Mouse (Mus musculus) frontal cortex, postnatal 36 days (tissue): ENCODE results near the gene Adamtsl1.

Experiments used
- DNase-seq, 2 experiments: peaks; one replicate each; pipeline ENCODE4 v3.0.0; 2022; ENCODE audit warnings: low spot score in 2 of 2

The Adamtsl1 gene

DNA sequence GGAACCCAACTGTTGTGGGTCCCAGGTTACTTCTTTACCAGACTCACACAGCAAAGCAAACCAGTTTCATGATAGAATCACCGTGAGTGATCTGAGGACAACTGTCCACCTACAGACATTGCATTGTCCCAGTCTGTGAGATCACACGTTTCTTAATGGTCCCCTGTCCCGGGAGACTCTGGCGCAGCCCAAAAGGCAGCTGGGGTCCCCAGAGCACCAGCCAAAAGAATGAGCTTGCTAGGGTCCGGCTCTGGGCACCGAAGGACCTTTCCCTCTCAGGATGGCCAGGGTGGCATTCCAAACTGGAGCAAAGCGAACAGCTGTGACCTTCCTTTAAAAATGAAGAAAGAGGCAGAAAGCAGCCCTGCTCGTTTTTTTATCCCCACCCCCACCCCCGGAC is at the start of gene Adamtsl1:
Gene Adamtsl1 (plus strand): TSS at position 381 of the 400 bp plus-strand sequence.
- peak in 1 of 2 experiments; percentile 1 for DNase-seq

DNA sequence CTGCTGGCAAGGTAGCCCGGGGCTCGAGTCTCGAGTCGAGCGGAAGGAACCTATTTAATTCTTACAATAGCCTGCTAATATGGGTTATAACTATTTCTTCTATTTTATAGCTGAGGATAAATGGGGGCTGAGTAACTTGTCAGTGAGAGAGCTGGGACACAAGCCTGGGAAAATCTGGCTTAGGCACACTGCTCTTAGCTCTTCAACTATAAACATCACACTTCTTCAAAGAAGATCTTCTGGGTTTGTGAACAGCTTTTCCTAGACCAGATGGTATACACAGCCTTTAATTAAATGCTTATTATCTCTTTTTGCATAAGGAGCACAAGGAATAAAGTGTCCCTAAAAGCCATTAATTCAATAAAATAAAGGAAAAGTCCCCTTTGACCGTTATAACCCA is 30.4 kb upstream of the Adamtsl1 start:
- DNase-seq: no peak

DNA sequence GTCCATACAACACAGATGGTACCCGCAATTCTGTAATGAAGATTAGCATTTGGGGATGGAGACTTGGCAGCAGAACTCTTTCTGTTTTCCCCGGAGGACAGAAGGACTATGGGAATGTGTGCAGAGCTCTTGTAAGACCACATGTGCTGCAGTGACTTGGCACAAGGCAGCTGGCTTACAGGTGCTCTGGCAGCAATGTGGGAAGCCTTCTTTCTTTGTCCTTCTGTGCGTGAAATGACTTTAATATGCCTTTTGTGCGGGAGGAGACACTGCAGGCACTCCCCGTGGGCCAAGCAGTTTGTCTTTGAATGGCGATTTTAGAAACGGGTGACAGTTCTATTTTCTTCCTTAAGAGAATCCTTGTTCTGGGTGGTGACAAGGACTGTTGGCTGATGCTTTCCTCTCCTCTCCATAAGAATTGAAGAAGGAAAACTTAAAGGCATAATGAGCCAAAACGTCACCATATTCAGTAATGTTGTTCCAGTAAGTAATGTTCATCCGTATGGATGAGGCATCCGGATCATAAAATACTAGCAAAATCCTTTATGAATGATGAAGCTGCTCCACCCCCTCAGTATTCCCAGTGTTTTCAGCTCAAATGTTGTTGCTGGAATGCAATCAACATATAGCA is 27.5 kb upstream of the Adamtsl1 start:
- DNase-seq: peak; percentile 19 to 34

DNA sequence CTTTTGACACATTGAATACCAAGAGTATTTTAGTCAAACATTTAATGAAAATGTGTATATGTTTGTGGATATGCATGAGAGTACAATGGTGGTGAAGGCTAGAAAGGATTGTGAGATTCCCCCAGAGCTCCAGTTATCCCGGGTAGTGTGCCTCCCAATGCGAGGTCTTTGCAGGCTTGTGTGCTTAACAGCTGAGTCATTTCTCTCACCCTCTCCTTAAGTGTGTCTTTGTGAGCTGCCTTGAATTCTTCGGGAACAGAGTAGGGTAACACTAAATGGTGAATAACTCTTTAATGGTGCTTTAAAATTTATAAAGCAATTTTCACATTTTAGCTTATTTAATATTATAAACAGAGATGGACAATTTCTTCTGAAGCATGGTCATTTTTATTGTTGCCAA is 8.3 kb upstream of the Adamtsl1 start:
- no peak for DNase-seq

DNA sequence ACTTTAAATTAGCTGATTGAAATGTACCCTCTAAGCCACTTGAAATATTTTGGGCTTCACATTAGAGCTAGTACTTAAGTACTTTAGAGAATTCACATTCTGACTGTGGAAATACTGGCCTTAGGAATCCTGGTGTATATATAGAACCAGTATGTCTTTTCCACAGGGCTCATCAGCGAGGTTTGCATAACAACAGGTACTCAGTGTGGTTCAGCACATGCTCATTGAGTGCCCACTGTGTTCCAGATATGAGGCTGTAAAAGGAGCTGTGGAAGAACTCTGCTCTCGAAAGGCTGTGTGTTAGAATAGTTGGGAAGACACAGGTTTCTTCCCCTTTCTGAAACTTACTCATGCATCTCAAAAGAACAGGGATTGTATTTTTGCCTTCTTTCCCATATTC is 7.0 kb upstream of the Adamtsl1 start:
- no peak for DNase-seq

DNA sequence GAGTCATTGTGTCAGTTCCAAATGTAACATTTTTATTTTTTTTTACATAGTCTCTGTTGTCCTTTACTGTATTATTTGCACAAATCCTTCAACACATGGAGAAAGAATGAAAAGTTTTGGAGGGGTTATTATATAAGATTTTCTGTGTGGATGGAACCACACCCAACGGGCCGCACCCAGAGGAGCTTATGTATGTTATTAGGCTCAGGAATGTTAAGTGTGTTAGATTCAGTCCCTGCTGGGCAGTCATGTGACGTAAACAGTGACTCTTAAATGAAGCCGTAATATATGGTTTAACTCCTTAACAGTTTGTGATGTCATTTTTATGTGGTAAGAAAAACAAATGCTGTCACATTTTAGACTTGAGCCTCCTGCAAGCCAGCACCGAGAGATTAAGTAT is 6.5 kb upstream of the Adamtsl1 start:
- no peak for DNase-seq

DNA sequence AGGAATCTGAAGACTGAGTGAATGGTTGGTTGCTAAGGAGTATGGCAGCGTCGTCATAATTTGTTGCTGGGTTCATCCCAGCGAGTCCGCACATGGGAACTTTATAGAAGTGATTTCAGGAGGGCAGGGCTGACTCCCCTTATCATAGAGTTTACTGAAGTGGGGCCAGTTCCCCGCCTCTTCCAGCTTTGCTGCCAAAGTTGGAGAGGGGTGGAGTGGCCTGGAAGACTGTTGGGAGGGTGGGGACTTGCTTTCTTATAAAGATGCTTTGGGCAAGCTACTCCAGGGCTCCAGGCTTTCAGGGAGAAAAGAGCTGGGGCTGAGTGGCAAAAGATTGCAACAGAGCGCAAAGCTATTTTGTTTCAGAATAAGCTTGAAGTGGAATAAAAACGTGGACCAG is 684 bp upstream of the Adamtsl1 start:
- no peak for DNase-seq

DNA sequence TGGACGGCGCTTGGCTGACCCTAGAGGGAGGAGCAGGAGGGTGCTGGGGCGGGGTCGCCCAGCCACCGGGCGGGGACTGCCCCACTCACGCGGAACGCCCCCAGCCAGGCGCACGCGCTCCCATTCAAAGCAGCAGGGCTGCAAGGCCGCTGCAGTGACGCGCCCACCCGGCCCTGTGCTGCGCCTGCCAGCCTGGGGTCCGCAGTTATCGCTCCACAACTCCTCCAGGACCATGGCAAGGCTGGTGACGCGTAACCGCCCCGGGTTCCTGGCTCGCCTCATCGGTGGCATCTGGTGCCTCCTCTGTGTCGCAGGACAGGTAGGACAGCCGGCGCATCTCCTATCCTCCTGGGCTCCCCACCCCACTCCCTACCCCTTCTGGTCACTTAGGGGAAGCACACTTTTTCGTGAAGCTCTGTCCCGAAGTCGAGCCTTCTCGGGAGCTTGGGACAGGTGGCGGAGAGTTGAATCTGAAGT is 271 bp downstream of the Adamtsl1 start:
- peak; percentile 5 to 8 for DNase-seq

DNA sequence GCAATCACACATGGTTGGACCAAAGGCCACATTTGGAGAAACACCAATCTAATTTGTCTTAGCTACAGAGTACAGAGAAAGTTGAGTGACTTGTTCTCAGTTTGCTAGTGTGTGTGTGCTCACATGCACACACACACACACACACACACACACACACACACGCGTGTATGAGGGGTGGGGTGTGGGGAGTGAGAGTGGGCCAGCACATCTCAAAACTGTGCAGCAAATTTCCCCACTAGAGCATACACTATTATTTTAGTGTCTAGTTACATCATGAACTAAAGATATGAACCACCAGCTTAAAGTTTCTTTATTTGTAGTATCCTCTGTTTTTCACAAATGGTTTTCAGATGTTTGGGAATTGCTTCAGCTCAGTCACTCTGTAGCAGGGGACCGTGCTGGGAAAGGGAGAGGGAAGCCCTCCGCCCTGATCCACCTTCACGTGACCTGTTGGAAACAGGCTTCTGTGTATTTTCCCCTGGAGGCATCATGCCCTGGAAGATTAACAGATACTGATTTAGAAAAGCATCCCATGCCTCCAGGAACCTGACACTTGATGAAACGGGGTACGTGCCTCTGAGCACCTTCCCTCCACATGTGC is 13.1 kb downstream of the Adamtsl1 start:
- no peak for DNase-seq

DNA sequence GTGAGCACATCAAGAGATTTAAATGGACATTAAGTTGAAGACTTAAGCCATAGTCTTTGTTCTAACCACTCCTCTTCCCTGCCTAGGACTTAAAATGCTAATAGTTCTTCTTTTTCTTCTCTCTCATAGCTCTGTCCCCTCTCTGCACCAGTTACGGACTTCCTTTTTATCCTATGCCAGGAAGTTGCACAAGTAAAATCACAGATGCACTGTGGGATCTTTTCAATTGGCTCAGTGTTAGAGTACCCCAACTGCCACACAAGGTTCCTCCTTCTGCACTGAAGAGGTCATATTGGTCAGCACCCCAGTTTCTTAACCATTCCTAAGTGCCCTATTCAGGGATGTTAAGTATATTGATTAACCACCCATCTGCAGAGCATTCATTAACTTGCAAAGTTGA is 15.9 kb downstream of the Adamtsl1 start:
- DNase-seq: no peak

DNA sequence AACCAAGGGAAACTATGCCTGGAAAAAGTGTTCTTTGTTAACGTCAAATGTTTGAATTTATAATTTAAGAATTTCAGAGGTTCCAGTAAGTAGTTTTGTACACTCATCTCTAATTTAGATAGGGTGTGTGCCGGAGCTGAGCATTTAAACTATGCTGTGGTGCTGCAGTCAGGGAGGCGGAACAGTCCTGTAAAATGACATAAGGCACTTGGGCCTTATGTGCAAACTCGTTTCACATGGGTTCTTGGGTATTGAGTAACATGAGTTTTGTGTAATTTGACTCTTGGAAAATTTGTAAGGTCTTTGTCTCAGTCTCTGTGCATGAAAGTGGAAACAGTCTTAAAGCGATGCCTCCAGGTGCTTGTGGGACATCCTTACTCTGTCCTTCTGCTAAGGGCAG is 25.7 kb downstream of the Adamtsl1 start:
- no peak for DNase-seq

DNA sequence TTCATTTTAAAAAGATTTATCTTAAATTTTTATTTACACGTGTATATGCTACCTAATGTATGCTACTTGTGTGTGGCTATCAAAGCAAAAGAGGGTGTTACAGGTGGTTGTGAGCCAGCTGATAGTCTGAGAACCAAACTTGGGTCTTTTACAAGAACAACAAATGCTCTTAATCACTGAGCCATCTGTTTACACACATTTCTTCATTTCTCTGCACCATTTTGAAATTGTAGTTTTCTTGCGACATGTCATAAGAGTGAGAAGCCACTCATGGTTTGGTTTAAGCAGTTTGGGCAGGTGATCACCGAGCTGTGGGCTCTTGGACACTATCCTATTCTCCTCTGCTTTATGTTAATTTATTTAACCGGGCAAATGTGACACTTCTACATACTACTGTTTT is 29.2 kb downstream of the Adamtsl1 start:
- DNase-seq: no peak

DNA sequence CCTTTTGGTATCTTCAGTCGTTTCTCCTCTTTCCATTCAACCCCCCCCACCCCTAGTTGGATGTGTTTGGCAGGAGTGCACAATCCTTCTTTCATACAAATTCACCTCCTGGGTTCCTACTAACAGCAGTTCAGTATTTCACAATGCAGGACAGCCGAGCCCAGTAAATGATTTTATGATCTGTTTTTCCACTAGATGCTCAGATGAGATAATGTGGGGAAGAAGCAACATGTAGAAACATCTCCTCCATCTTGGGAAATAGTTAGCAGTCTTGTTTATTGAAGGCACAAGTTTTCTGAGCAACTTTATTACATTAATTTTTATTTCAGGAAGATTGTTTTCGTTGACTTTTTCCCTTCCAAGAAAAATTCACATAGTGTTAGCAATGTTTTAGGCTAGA is 40.7 kb downstream of the Adamtsl1 start:
- no peak for DNase-seq

DNA sequence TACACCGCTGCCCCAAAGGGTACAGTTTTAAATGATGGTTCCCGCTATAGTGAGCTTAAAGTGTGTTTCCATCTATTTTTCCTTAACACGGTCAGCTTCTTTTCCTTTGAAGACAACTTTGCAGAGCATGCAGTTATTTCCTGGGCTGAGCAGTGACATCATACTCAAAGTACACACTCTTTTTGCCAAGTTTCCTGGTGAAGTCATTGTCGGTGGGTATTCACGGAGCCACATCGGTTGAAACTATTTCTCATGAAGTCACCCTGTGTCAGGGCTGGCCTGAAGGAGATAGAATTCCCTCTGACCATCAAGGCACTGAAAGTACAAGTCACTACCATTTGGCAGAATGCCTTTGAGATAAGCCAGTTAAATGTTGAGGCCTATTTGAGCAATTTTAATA is 45.8 kb downstream of the Adamtsl1 start:
- no peak for DNase-seq

DNA sequence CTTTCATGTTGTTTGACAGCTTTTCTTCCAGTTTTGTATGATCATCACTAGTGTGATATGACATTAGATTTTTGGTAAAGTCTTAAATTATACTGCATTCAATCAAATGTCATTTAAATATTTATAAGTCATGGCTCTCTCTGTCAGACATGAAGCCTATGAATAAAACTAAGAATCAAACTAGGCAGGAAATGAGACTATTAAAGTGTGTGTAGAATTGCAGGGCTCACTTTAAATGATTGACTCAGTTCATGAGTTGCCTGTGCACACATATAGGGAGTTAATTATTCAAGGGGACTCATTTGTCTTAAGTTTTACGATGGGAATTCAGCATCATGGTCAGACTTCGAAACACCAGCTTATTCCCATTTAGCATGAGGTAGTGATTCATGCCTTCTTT is 71.5 kb downstream of the Adamtsl1 start:
- DNase-seq: no peak

DNA sequence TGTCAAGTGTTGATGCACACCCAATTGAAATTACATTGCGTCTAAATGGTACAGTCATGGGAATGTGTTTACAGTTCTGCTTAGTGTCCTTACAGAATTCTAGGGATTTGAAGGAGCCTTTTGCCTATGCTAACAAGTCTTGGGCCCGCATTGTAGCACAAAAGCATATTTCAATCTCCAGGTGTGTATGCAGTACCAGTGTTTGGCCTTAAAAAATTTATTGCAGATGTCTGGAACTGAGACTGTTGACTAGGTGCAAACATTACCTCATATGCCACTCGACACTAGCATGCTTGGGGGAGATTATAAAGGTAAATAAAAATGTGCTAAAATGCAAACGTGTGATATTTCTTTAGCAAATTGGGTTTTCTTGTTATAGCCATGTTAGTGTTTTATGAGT is 75.0 kb downstream of the Adamtsl1 start:
- DNase-seq: no peak

DNA sequence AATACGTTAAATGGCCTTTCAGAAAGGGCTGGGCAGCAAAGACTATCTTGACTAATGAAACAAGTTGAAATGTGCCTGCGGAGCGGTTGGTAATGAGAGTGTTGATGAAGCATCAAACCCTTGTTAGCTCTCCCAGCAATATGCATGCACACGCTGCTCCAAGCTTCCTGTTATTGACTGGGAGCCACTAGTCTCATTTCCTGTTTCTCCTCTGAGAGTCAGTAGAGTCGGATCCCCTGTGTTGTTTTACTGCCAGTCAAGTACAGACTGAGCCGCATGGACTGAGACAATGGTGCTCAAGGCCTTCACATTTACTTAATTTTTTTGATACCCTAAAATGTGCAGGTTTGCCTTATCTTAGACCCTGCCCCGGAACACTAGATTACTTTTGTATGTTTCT is 77.1 kb downstream of the Adamtsl1 start:
- no peak for DNase-seq

DNA sequence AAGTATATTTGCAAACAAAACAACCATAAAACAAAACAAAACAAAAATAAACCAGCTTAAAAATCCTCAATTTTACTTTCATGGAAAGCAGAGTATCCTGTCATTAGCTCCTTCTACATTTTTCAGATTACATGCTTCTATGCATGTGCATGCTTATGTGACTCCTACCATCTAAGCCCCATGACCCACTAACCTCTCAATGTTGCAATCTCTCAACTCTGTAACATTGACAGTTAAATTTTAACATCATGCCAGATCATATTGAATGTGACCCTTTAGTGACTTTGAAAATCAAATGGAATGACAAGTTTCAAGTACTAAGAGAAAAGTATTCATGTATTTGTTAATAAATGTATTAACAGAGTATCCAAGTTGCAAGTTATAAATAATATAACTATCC is 80.2 kb downstream of the Adamtsl1 start:
- no peak for DNase-seq

DNA sequence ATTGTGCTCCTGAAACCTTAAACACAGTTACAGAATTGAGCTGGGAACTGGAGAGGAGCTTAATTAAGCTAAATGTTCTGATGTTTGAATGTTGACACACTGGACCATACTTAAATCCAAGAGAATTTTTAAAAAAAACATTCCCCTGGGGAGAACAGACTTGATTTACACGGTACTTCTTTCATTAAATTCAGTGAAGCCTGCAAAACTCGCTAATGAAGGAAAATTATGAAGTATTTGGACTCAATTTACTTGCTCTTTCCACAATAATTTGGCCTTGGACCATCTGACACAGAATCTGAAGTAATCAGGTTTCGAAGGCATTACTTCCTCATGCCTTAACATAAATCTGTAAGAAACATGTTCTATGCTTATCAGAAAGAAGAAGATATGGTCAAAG is 99.4 kb downstream of the Adamtsl1 start:
- no peak for DNase-seq

DNA sequence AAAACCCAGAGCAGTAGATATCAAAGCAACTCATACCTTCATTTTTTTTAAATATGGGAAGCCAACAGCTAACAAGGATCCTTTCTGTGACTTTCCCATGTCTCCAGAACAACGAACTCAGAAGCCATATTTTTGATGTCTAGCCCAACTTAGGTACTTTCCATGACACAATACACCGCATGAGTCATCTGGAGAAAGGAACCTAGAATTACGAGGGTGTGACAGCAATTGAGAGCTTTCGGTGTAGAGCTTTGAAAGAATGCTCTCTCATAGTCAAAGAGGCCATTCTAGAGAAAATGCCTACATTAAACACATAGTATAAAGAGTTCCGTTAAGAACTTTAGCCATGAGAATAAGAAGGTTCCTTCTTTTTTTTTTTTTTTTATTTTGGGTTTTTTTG is 104.8 kb downstream of the Adamtsl1 start:
- DNase-seq: no peak

DNA sequence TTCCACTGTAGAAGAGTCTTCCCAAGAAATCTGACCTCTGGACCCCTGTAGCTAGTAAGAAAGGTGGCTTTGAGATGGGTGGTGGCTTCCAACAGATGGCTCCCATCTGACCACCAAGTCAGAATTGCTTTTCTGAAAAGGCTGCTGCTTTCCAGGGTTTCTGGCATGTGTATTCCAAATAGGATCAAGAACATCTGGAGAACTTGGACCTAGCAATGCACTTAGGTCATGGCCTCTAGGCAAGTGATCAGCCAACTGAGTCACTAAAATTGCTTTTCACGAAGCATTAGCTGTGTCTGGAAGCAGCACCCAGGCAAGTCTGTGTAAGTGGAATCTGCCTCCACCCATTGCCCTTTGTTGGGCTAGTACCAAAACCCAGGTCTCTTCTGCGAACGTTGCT is 105.3 kb downstream of the Adamtsl1 start:
- DNase-seq: no peak

DNA sequence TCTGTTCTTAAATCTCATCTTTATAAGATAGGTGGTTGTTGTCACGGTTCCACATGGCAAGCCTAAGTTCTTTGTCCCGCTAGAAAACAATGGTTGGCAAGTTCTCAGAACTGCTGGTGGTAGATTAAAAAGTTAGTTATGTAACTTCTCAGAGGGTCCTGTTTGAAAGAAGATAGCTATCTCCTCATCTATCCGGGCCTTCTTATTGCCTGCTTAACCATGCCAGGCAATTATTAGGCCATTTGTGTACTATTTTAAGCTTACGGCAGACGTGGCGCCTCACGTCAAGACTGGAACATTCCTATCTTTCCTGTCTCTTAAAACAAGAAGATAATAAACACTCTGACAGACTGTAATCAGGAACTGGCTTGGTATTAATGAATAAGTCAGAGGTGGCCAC is 115.4 kb downstream of the Adamtsl1 start:
- DNase-seq: no peak

DNA sequence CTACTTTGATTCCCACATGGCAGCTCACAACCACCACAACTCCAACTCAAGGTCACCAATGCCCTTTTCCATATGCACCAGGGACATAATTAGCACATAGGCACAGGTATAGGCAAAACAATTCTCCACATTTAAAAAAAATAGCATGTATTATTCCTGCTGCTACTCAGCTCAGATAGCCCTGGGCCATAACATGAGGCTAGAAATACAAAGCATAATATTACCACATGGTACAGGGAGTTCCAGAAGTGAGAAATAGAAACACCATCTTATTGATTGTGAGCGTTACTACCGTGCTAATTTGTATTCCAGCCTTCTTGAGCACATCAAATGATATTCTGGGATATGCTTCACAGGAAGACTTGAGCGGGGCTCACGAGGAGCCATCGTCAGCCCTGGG is 155.3 kb downstream of the Adamtsl1 start:
- no peak for DNase-seq

DNA sequence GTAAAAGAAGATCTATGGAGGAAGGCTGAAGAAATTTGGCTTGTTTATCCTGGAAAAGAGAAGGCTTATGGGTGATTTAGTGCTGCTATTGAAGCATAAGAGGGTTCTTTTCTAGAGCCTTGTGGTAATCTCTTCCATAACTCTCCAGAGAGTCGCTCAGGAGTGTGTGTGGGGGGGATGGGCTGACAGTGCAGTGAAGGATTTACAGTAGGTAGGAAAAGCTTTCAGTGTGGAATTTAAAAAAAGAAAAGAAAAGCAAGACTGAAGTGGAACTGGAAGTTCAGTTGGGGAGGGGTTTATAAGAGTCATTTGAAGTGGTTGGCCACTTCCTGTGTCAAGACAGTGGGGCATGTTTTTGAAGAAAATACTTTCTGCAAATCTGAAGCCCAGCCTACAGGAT is 155.8 kb downstream of the Adamtsl1 start:
- no peak for DNase-seq
